Mouse (Mus musculus) G1E (cell line): ENCODE results near the gene Plce1. TPM values are rescaled to one million over a fixed set of nuclear protein-coding genes. Genes with fewer than 3 reads are reported as not detected.

Experiments
- ATAC-seq: 2 replicates; pipeline ENCODE4 v1.8.0; 2016; ENCODE audit warnings: mild to moderate bottlenecking; ENCODE audit not compliant: insufficient number of reproducible peaks, poor library complexity, low FRiP score, severe bottlenecking; ENCODE audit errors: extremely low read depth
- DNase-seq: peaks from one replicate; pipeline ENCODE4 v3.0.0; 2012; ENCODE audit warnings: low spot score
- H3K27me3 ChIP-seq: 2 replicates; pipeline ENCODE4 v1.6.1; 2012; ENCODE audit warnings: mild to moderate bottlenecking, low read length, inconsistent platforms; ENCODE audit not compliant: insufficient read depth
- H3K36me3 ChIP-seq: replicated peaks from 2 replicates; pipeline ENCODE3; 2012; ENCODE audit warnings: mild to moderate bottlenecking, inconsistent platforms
- H3K4me1 ChIP-seq: 2 replicates; pipeline ENCODE4 v1.6.1; 2012; ENCODE audit warnings: low read depth, low read length, inconsistent platforms, mixed read lengths; ENCODE audit not compliant: insufficient read depth
- H3K4me3 ChIP-seq: 2 replicates; pipeline ENCODE4 v1.5.1; 2012; ENCODE audit warnings: low read depth, mild to moderate bottlenecking, inconsistent platforms, low read length, moderate library complexity, mixed read lengths
- H3K9me3 ChIP-seq: replicated peaks from 2 replicates; pipeline ENCODE4 v1.6.1; 2012; ENCODE audit warnings: inconsistent platforms
- CTCF ChIP-seq: IDR thresholded peaks from 2 replicates; pipeline ENCODE4 v1.5.1; 2012; ENCODE audit warnings: low read depth, low read length, inconsistent platforms, mixed read lengths
- GATA1 ChIP-seq: IDR thresholded peaks from 2 replicates; pipeline ENCODE4 v1.6.1; 2012; ENCODE audit warnings: borderline replicate concordance, low read length, inconsistent platforms, mixed read lengths
- GATA2 ChIP-seq: IDR thresholded peaks from 2 replicates; pipeline ENCODE4 v1.6.1; 2012; ENCODE audit warnings: low read depth, low read length, inconsistent platforms, borderline replicate concordance
- POLR2AphosphoS5 ChIP-seq: IDR thresholded peaks from 2 replicates; pipeline ENCODE4 v1.6.1; 2012; ENCODE audit warnings: low read depth, low read length, inconsistent platforms; ENCODE audit not compliant: insufficient replicate concordance
- TAL1 ChIP-seq: conservative IDR thresholded peaks from 2 replicates; pipeline ENCODE4 v1.6.1; 2012; ENCODE audit warnings: low read depth, low read length, inconsistent platforms, mixed read lengths
- polyA plus RNA-seq: library from polyadenylated mRNA; stranded (reverse); fragments of >175 nt; gene quantifications from 2 replicates; pipeline ENCODE4 v1.2.3, GENCODE M21; 2012
- total RNA-seq, 2 experiments: library from RNA; stranded (forward) in 1 of 2; stranded (reverse) in 1 of 2; fragments of 200-1000 nt in 1 of 2; fragments of >200 nt in 1 of 2; fragmentation: Nextera tagmentation in 1 of 2; gene quantifications; 2 replicates each; pipeline ENCODE4 v1.2.3; 2014 to 2017

Plce1 gene
- total and polyA plus RNA-seq, 3 experiments = 0.16 TPM; not detected in 2

DNA sequence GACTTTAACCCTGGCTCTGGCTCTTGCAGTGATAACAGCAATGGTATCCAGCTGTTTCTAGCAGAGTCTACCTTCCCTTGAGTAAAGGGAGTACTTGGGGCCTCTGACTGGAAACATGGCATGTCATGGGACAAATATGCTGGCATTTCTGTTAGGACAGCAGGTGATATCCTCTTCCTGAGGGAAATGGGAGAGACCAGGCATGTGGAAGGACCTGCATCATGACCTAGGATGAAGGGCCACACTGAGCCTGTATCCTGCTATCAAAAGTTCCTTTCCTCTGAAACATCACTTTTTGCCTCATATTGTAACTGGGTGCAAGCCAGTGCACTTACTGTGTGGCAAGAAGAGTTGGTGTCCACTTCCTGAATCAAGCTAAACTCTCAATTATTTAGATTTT is 85.2 kb downstream of the Plce1 start:
- Histone ChIP-seq H3K27me3 (no peaks in the 10 kb centered on the region), H3K4me3 (no peak overlapping the region), H3K4me1 (no peaks in the 10 kb centered on the region), H3K36me3 (no peaks in the 10 kb centered on the region), H3K9me3 (no peaks in the 10 kb centered on the region)
- TF ChIP-seq GATA1 (no peak), CTCF (no peak), POLR2AphosphoS5 (no peak), GATA2 (no peak), TAL1 (no peak)
- ATAC-seq = no peak
- no peak for DNase-seq

DNA sequence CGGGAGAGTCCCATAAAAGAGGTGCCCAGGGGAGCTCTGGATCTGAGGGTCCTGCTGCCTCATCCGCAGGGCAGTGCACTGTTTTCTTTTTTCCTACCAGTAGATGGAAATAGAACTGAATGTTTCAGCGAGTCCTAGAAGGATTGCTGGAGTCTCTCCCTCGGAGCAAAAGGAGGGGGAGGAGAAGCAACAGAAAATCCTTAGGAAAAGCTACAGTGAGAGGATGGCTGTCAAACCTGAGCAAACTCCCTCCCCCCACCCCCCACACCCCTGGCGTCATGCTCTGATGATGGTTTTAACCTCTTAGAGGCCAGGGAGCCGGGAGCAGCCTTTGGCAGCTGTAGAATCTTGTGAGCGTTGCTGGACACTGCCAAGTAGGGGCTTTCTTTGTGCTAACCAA is 85.8 kb downstream of the Plce1 start:
- Histone ChIP-seq H3K36me3 (no peaks in the 10 kb centered on the region), H3K4me3 (no peak overlapping the region), H3K9me3 (no peaks in the 10 kb centered on the region), H3K4me1 (no peaks in the 10 kb centered on the region), H3K27me3 (no peaks in the 10 kb centered on the region)
- ATAC-seq (no peak), DNase-seq (no peak)
- TF ChIP-seq CTCF (no peak), GATA2 (no peak), GATA1 (no peak), TAL1 (no peak), POLR2AphosphoS5 (no peak)

DNA sequence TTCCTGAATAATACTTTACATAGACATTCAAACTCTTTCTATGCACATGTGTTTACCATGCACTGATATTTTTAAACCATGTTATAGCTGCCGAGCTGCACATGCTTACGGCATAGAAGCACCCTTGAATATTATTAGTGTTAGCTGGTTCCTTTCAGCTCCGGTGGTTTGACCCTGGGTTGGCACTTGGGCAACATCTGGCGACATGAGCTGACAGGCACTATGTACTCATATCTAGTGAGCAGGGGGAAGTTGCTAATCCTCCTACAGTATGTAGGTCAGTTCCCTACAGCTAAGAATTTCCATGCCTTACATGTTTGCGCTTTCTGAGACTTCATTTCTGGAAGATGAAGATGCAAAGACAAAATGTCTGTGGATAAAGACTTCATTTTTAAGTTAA is 86.4 kb downstream of the Plce1 start:
- no peak for DNase-seq
- no peak for TF ChIP-seq GATA2
- TF ChIP-seq POLR2AphosphoS5 = no peak
- no peak for TF ChIP-seq GATA1
- no peak for TF ChIP-seq TAL1
- no peak for TF ChIP-seq CTCF

DNA sequence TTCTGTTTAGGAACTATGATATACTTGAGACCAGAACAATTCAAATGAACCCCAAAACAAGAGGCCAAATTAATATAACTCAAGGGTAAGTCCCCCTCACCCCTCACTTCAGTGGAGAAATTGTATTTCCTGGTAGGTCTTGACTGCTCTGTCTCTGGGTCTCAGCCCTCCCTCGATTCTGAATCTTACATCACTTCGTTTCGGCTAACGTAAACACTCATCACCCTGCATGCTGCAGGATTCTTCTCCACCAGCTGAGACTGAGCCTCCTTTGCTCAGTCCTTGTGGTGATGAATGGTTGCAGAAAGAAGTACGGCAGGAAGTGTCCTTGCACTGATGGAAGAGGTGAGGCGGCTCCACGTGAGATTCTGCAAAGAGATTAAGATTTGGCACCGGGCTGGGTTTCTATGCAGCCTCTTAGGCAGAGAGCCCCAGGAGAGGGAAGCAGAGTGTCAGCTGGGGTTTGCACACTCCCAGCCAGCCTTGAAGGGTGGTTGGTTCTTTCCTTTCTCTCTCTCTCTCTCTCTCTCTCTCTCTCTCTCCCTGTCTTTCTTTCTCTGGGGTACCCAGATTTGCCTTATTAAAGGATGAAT is 97.7 kb downstream of the Plce1 start:
- Histone ChIP-seq H3K4me3 (no peak overlapping the region), H3K36me3 (no peaks in the 10 kb centered on the region), H3K27me3 (no peaks in the 10 kb centered on the region), H3K4me1 (no peaks in the 10 kb centered on the region), H3K9me3 (no peaks in the 10 kb centered on the region)
- TF ChIP-seq GATA1 = no peak
- DNase-seq (no peak), ATAC-seq (no peak)

More for the DNA sequence above, 86.4 kb downstream of the Plce1 start:
- H3K4me1 ChIP-seq = no peaks in the 10 kb centered on the region
- no peaks in the 10 kb centered on the region for H3K27me3 ChIP-seq
- ATAC-seq = no peak
- no peak overlapping the region for H3K4me3 ChIP-seq
- H3K36me3 ChIP-seq = no peaks in the 10 kb centered on the region
- no peaks in the 10 kb centered on the region for H3K9me3 ChIP-seq

DNA sequence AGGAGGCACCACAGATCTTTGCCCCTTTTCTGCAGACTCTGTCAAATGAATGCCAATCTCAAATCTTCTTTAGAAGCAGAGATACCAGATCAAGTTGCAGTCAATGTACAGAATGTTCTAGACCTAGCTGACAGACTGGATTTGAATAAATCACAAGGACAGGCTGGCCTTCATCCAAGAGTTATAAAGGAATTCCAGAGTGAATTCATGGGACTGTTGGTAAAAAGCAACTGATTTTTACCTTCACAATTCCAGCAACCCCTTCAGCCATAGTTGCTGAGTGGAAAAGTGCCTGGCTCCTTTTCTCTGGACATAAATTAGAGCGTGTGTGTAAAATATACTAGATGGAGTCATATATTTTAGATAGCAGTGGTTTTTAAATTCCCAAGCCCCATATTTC is 102.0 kb downstream of the Plce1 start:
- Histone ChIP-seq H3K9me3 (no peaks in the 10 kb centered on the region), H3K4me1 (no peaks in the 10 kb centered on the region), H3K4me3 (no peak overlapping the region), H3K36me3 (no peaks in the 10 kb centered on the region), H3K27me3 (no peaks in the 10 kb centered on the region)
- ATAC-seq (no peak), DNase-seq (no peak)
- TF ChIP-seq CTCF = no peak
- no peak for TF ChIP-seq TAL1
- TF ChIP-seq POLR2AphosphoS5 = no peak
- no peak for TF ChIP-seq GATA2
- TF ChIP-seq GATA1 = no peak

DNA sequence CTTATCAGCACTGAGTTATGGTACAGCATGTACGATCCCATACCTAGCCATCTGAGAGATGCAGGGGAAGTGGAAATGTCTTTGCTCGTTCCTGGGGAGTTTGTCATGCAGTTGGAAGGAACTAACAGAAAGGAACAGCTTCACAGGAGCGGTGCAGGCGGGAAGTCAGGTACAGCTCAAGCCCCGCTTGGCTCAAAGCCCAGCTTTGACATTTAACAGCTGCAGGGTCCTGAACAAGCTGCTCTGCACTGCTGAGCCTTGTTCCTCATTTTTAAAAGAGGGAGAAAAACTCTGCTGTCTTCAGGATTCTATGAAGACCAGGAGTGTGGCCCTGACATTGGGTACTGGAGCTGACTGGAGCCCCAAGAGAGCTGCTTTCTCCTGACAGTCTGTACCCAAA is 106.7 kb downstream of the Plce1 start:
- DNase-seq = no peak
- peaks cover 3% of the 10 kb centered on the region; the same call in 1 of the 2 replicates for H3K27me3 ChIP-seq

DNA sequence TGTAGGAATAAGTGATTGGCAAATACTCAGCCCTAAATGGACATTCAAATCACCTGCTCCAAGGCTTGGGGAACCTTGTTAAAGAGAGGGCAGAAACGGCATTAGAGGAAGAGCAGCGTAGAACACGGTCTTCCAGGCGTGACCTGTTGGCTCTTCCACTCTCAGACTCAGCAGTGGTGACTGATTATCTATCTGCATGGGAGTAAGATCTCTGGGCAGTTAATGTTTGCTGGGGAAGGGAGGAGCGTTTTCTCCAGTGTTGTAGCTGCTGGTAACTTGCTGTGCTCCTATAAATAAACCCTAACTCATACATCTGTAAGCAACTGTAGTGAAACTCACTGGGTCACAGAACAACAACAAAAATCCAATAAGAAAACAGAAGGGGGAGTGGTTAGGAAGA is 108.6 kb downstream of the Plce1 start:
- no peaks in the 10 kb centered on the region for H3K9me3 ChIP-seq
- H3K36me3 ChIP-seq = no peaks in the 10 kb centered on the region
- peaks cover 3% of the 10 kb centered on the region; the same call in 1 of the 2 replicates for H3K27me3 ChIP-seq
- ATAC-seq (no peak), DNase-seq (no peak)
- no peaks in the 10 kb centered on the region for H3K4me1 ChIP-seq
- no peak overlapping the region for H3K4me3 ChIP-seq
- TF ChIP-seq GATA1 (no peak), POLR2AphosphoS5 (no peak), TAL1 (no peak), GATA2 (no peak), CTCF (no peak)

More for the DNA sequence above, 106.7 kb downstream of the Plce1 start:
- ATAC-seq = no peak
- Histone ChIP-seq H3K36me3 (no peaks in the 10 kb centered on the region), H3K9me3 (no peaks in the 10 kb centered on the region), H3K4me3 (no peak overlapping the region), H3K4me1 (no peaks in the 10 kb centered on the region)
- TF ChIP-seq CTCF = no peak
